ENCODE assay signal across 26 mouse cellular contexts in genomic region chr2:129630532-129630886, GRCm38 (mm10). TPM values are rescaled to one million over a fixed set of nuclear protein-coding genes. Genes with fewer than 3 reads are reported as not detected.
A peak's percentile ranks its signal among the peaks of the same experiment; 100 is the strongest.
DNase-seq lines count a peak whose midpoint lies in the region; ATAC-seq and TF ChIP-seq lines count a peak whose summit lies in the region.
"Had no signal": no experiment of that assay in that cellular context is flagged by ENCODE, and none has a peak within 500 bp of the region (broad histone marks: within the 10 kb centered on the region; RNA-seq: fewer than 3 reads in every experiment).

No protein-coding gene starts in this region.

- no peak for ATAC-seq in liver, embryonic 11.5 days (replicated peaks; ENCODE audit: low FRiP score)
- ATAC-seq in forebrain, embryonic 13.5 days = no peak
- ATAC-seq: CD4-positive, CD25-positive, alpha-beta regulatory T cell, adult 4 months; forebrain, embryonic 16.5 days; hindbrain, postnatal 0 days; inflammation-experienced regulatory T-cells, adult 6 months; intestine, embryonic 16.5 days had no signal

- no peaks in the 10 kb centered on the region for H3K27me3 ChIP-seq in liver, embryonic 11.5 days (replicated peaks; ENCODE audit: control insufficient read depth, insufficient read depth, low read length)
- no peaks in the 10 kb centered on the region for H3K27me3 ChIP-seq in forebrain, embryonic 13.5 days
- H3K27me3 ChIP-seq: embryonic facial prominence, embryonic 13.5 days; forebrain, embryonic 12.5 days; heart, embryonic 13.5 days had no signal

- no peak overlapping the region for H3K4me3 ChIP-seq in gastrocnemius, adult 2 months
- H3K4me3 ChIP-seq in liver, embryonic 11.5 days (ENCODE audit: low read depth, low read length) = no peak overlapping the region
- no peak overlapping the region for H3K4me3 ChIP-seq in forebrain, embryonic 13.5 days
- H3K4me3 ChIP-seq: embryonic facial prominence, embryonic 10.5 days; embryonic facial prominence, embryonic 13.5 days; erythroblast, embryonic 14.5 days; forebrain, embryonic 12.5 days; heart, embryonic 10.5 days; heart, embryonic 13.5 days had no signal

- WGBS in liver, embryonic 11.5 days = 84% methylated on average over 3 of the region's 3 CpGs
- WGBS in forebrain, embryonic 13.5 days = 95% methylated on average over 3 of the region's 3 CpGs

- no peak overlapping the region for H3K9ac ChIP-seq in liver, embryonic 11.5 days (ENCODE audit: low read depth, low read length)
- H3K9ac ChIP-seq in forebrain, embryonic 13.5 days = no peak overlapping the region
- H3K9ac ChIP-seq: forebrain, embryonic 12.5 days; heart, embryonic 13.5 days; hindbrain, embryonic 14.5 days had no signal

- H3K27ac ChIP-seq in gastrocnemius, adult 2 months = peak overlapping the region; percentile 13; the same call in 1 of the 2 replicates
- no peak overlapping the region for H3K27ac ChIP-seq in liver, embryonic 11.5 days (ENCODE audit: low read depth, low read length)
- no peak overlapping the region for H3K27ac ChIP-seq in forebrain, embryonic 13.5 days
- H3K27ac ChIP-seq: embryonic facial prominence, embryonic 10.5 days; embryonic facial prominence, embryonic 13.5 days; forebrain, embryonic 12.5 days; heart, embryonic 10.5 days; heart, embryonic 13.5 days; hindbrain, embryonic 14.5 days; hindbrain, postnatal 0 days had no signal

- H3K4me2 ChIP-seq in liver, embryonic 11.5 days = no peak overlapping the region
- H3K4me2 ChIP-seq in forebrain, embryonic 13.5 days = no peak overlapping the region
- H3K4me2 ChIP-seq: embryonic facial prominence, embryonic 13.5 days; forebrain, embryonic 12.5 days; heart, embryonic 13.5 days; hindbrain, embryonic 14.5 days had no signal

- no peaks in the 10 kb centered on the region for H3K4me1 ChIP-seq in liver, embryonic 11.5 days (replicated peaks; ENCODE audit: control insufficient read depth, insufficient read depth, low read length)
- no peaks in the 10 kb centered on the region for H3K4me1 ChIP-seq in forebrain, embryonic 13.5 days
- H3K4me1 ChIP-seq: embryonic facial prominence, embryonic 10.5 days; forebrain, embryonic 12.5 days had no signal

- intact Hi-C loops in gastrocnemius, adult 2 months (cut with DNase I) = no loop called here

- no peaks in the 10 kb centered on the region for H3K9me3 ChIP-seq in liver, embryonic 11.5 days (ENCODE audit: control insufficient read depth, low read length)
- no peaks in the 10 kb centered on the region for H3K9me3 ChIP-seq in forebrain, embryonic 13.5 days (replicated peaks)
- H3K9me3 ChIP-seq: embryonic facial prominence, embryonic 10.5 days; embryonic facial prominence, embryonic 13.5 days; forebrain, embryonic 12.5 days; heart, embryonic 10.5 days; heart, embryonic 13.5 days had no signal

- DNase-seq in gastrocnemius, adult 2 months = no peak
- no peak for DNase-seq in gastrocnemius, postnatal 10 days
- peak; percentile 12 for DNase-seq in liver, embryonic 11.5 days (ENCODE audit: low spot score)
- no peak for DNase-seq in liver
- peak; percentile 26 for DNase-seq in lung, postnatal 10 days
- no peak for DNase-seq in lung, adult 18-20 months
- DNase-seq: cerebellum, adult 18-20 months; cerebellum, postnatal 10 days; embryo, embryonic 11 days; gastrocnemius, postnatal 14 days; heart, postnatal 14 days; heart, postnatal 4 days had no signal

- TF ChIP-seq CTCF in gastrocnemius, adult 2 months (IDR thresholded peaks at IDR 0.05) = no peak

- H3K36me3 ChIP-seq in liver, embryonic 11.5 days (ENCODE audit: control insufficient read depth, insufficient read depth, low read length) = peaks cover 2% of the 10 kb centered on the region; the same call in 1 of the 2 replicates
- peaks cover 21% of the 10 kb centered on the region for H3K36me3 ChIP-seq in forebrain, embryonic 13.5 days (ENCODE audit: poor library complexity, severe bottlenecking)

RNA-seq across cellular contexts. Expression of gene Sirpa, which starts 37.9 kb away (rescaled TPM):
- total RNA-seq in gastrocnemius, adult 2 months (2021) = 1 to 10 TPM; 5.0 to 7.4 TPM
- 10 to 100 TPM; 17.2 to 29.1 TPM for total RNA-seq in gastrocnemius, postnatal 10 days (2021)
- polyA plus RNA-seq in liver, embryonic 11.5 days (2014; fragmentation: Nextera tagmentation; extraction: Ambion mirVana) = 26.8 and 29.6 TPM in 2 replicates
- 16.9 and 19.5 TPM in 2 replicates for polyA plus RNA-seq in forebrain, embryonic 13.5 days (2015; fragmentation: Nextera tagmentation; extraction: Ambion mirVana)
- total RNA-seq: MEL had no signal

Comparison
In these comparisons a context has a peak if more than half of its experiments do, and no peak if none do; other contexts are left out.
1. DNase-seq: peak in liver, embryonic 11.5 days (single experiment) and lung, postnatal 10 days (single experiment); none in gastrocnemius, adult 2 months (single experiment), gastrocnemius, postnatal 10 days (single experiment), liver (single experiment) and lung, adult 18-20 months (0 of 2).